Mouse (Mus musculus): ENCODE data around the gene A430078G23Rik. TPM values are rescaled to one million over a fixed set of nuclear protein-coding genes. Genes with fewer than 3 reads are reported as not detected.
"Not testable (repeated sequence)": the region's sequence is repeated elsewhere in the genome, so short reads cannot be mapped to it uniquely, and the experiment has no call there.

A430078G23Rik gene
- total RNA-seq (2017), result 62.9 to 119 TPM (median 81.1 TPM) in 3 replicates

GRCm38 (mm10) chr8:3353189-3353810 lies at the start of gene A430078G23Rik:
A430078G23Rik (plus strand) TSS chr8:3353415.
- peak; percentile 60 for ATAC-seq (replicated peaks; ENCODE audit: insufficient number of reproducible peaks, low FRiP score, low TSS enrichment, poor library complexity, severe bottlenecking)

DNA sequence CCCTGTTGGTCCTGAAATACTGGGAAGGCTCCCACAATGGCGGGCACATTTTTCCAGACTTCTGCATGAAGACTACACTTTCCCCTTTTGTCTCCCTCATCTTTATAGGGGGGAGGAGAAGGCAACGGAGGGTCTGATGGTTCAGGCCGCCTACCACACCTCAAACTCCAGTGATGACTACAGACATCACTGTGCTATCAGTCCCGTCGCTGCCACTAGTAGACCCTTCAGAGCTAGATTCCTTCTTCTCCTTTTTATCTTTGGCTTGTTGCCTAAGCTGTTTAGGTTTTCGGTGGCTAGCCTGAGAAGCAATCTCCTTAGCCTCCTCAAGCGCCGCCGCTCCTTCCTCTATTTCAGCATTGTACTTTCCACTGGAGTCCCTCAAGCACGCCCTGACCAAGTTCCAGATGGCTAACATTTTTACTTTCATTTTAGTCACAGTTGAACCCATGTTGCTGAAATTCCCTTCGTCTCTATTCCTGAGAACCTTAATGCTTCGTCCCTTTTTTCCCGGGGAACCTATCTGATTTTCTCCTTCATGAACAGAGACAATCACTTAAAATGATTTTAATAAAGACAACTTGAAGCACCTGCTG lies 44.9 kb upstream of the A430078G23Rik start:
- not testable (repeated sequence) for ATAC-seq (replicated peaks; ENCODE audit: insufficient number of reproducible peaks, low FRiP score, low TSS enrichment, poor library complexity, severe bottlenecking)

DNA sequence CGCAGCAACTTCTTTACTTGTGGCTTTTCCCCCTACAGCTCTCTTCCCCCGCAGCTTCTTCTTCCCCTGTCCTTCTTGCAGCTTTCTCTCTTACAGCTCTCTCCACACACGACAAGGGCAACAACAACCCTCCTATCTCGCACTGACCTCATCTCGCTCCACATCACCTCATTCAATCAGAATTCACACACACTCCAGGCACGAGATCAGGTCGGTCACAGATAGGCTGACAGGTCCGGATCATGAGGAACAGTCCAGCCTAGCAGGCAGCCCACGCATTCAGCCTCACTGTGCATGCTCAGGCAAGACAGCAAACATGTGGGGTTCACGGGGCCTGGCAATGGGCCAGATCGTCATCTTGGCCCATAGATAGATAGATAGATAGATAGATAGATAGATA lies 43.6 kb upstream of the A430078G23Rik start:
- ATAC-seq (replicated peaks; ENCODE audit: insufficient number of reproducible peaks, low FRiP score, low TSS enrichment, poor library complexity, severe bottlenecking), result no peak

DNA sequence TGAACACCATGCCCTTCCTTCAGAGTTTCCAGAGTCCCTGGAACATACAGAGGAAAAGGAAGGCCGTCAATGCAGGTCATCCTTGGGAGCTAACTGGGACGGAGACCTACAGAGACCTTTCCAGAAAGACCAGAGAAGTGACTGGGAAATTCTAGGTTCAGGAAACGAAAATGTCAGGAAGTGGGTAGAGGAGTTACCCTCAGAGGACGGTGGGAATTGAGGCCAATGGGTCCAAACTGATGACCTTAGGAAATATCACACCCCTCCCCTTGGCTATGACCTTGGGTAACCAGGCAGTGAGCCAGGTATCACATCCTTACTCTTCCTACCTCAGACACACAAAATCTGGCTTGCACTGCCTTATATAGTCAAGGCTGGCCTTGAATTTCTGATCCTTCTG lies 41.7 kb upstream of the A430078G23Rik start:
- no peak for ATAC-seq (replicated peaks; ENCODE audit: insufficient number of reproducible peaks, low FRiP score, low TSS enrichment, poor library complexity, severe bottlenecking)

DNA sequence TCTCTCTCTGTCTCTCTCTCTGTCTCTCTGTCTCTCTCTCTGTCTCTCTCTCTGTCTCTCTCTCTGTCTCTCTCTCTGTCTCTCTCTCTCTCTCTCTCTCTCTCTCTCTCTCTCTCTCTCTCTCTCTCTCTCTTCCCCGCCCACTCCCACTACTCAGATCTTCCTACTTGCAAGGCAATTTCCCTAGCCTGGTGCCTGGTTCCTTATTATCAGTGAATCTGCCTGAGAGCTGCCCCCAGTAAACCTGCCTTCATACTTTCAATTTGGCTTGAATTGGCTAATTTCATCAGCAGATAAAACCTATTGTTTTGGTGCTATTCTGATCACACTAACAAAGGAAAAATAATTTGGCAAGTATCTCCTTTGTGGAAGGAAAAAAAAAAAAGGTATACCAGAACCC lies 39.8 kb upstream of the A430078G23Rik start:
- not testable (repeated sequence) for ATAC-seq (replicated peaks; ENCODE audit: insufficient number of reproducible peaks, low FRiP score, low TSS enrichment, poor library complexity, severe bottlenecking)

DNA sequence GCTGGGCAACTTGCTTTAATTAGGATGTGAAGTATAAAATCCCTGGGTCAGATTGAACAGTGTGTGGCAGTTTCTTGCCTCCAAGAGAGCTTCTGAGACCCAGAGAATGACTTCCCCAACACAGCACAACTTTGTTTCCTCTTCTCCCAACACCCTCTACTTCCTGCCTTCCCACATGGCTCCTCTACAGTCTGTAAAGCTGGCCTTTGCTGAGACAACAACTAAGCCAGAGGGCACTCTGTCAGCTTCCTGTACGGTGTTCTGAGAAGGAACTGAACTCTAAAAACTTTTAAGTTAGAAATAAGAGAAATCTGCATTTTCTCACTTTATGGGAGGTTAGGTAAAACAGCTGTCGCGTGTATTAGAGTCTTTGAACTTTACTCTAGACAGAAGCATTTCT lies 39.4 kb upstream of the A430078G23Rik start:
- 0 out of 2 replicates have a peak, but pooled peaks have one; percentile 50 for ATAC-seq (replicated peaks; ENCODE audit: insufficient number of reproducible peaks, low FRiP score, low TSS enrichment, poor library complexity, severe bottlenecking)

DNA sequence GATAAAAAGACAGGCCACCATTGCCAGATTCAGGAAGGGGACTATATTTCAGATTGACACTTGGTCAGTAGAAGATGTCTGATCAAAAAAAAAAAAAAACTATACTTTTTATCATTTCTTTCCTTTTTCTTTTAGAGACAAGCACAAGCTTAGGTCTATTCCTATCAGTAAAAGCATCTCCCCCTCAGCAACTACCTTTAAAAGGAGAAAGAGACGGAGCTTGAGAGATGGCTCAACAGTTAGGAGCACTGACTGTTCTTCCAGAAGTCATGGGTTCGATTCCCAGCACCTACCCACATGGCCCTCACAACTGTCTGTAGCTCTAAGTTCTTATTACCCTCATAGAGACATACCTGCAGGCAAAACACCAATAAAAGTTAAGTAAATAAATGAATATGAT lies 38.9 kb upstream of the A430078G23Rik start:
- ATAC-seq (replicated peaks; ENCODE audit: insufficient number of reproducible peaks, low FRiP score, low TSS enrichment, poor library complexity, severe bottlenecking), result no peak

GRCm38 (mm10) chr8:3316585-3316984 lies 36.6 kb upstream of the A430078G23Rik start:
- ATAC-seq (replicated peaks; ENCODE audit: insufficient number of reproducible peaks, low FRiP score, low TSS enrichment, poor library complexity, severe bottlenecking), result no peak

- not testable (repeated sequence) for ATAC-seq (replicated peaks; ENCODE audit: insufficient number of reproducible peaks, low FRiP score, low TSS enrichment, poor library complexity, severe bottlenecking)
These were observed 33.9 kb upstream of the A430078G23Rik start for GRCm38 (mm10) chr8:3319267-3319666.

DNA sequence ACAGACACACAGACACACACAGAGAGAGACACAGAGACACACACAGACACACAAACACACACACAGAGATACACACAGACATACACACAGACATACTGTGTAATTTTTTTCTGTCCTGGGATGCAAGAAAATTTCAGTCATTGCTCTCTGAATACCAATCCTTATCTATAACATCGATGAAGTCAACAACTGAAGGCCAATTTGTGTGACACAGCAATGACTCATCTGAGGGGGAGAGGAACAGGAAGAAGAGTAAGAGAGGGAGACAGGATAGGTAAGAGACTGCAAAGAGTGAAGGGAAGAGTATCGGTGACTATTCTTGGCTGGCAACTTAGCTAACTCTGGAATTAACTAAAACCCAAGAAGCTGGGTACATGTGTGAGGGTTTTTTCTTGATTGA lies 29.0 kb upstream of the A430078G23Rik start:
- ATAC-seq (replicated peaks; ENCODE audit: insufficient number of reproducible peaks, low FRiP score, low TSS enrichment, poor library complexity, severe bottlenecking), result no peak

DNA sequence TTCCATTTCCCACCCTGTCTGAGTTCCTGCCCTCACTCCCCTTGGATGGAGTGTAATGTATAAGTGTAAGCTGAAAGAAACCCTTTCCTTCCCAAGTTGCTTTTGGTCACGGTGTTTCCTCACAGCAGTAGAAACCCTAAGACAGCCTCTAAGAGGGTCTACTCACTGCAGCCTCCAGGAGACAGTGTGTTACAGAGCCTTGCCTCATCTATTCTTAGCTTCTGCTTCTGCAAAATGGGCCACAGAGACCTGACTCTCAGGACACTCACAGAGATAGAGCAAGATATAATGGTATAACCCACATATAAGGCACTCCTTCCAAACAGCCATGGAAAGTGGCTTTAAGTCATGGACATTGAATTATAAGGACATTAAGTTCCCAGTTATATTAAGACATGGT lies 26.2 kb upstream of the A430078G23Rik start:
- ATAC-seq (replicated peaks; ENCODE audit: insufficient number of reproducible peaks, low FRiP score, low TSS enrichment, poor library complexity, severe bottlenecking), result no peak

- ATAC-seq (replicated peaks; ENCODE audit: insufficient number of reproducible peaks, low FRiP score, low TSS enrichment, poor library complexity, severe bottlenecking), result peak; percentile 20; the same call in 1 of the 2 replicates
These were observed 25.5 kb upstream of the A430078G23Rik start for GRCm38 (mm10) chr8:3327538-3328245.

GRCm38 (mm10) chr8:3330662-3331061 lies 22.6 kb upstream of the A430078G23Rik start:
- ATAC-seq (replicated peaks; ENCODE audit: insufficient number of reproducible peaks, low FRiP score, low TSS enrichment, poor library complexity, severe bottlenecking), result 0 out of 2 replicates have a peak, but pooled peaks have one; percentile 61

DNA sequence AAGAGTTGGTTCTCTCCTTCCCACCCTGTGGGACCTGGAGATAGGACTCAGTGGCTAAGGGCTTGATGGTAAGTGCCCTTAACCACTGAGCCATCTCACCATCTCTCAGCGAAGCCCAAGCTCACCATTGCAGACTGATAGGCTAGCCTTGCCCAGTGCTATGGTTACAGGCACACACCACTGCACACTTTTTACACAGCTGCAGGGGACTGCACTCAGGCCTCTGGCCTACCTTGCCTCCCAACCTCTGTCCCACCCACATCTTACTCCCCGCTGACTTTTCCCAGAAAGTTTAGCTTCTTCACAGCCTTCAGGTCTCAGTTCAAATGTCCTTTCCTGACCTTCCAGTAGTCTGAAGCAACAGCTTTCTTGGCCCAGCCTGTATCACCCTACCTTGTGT lies 21.5 kb upstream of the A430078G23Rik start:
- no peak for ATAC-seq (replicated peaks; ENCODE audit: insufficient number of reproducible peaks, low FRiP score, low TSS enrichment, poor library complexity, severe bottlenecking)

- ATAC-seq (replicated peaks; ENCODE audit: insufficient number of reproducible peaks, low FRiP score, low TSS enrichment, poor library complexity, severe bottlenecking), result no peak
These were observed 17.3 kb upstream of the A430078G23Rik start for GRCm38 (mm10) chr8:3335881-3336280.

DNA sequence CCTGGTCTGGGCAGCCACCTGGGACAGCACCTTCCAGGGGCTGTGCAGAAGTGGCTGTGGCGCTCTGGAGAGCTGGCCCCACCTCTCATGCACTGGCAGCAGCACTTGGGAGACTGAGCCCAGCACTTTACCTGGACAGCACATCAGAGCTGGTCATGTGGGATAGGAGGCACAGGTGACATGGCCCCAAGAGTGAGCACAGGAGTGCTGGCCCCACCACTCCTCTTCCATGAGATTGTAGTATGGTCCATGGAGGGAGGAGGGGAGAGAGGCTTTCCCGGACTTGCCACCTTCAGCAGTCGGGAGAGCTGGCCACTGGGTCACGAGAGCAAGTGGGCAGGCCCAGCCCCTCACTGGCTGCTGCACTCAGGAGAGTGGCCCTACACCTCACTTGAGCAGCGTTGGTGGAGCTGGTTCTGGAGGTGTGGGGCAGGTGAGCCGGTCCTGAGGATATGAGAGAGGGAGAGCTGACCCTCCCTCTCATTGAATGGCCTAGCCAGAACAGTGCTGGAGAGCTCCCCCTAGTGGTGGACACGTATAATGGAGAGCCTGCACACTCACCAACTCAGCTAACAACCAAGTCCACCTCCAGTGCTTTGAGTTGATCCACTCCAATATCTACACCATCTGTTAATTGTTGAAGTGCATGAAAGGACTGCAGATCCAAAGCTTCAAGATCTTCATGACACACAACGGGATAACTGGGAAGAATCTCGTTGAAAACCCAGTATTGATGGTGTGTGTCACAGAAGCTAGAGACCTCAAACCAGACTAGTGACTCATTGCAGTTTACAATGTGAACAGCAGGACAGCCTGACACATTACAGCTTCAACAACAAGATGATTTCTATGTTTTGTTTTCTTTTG lies 16.3 kb upstream of the A430078G23Rik start:
- ATAC-seq (replicated peaks; ENCODE audit: insufficient number of reproducible peaks, low FRiP score, low TSS enrichment, poor library complexity, severe bottlenecking), result peak; percentile 68

DNA sequence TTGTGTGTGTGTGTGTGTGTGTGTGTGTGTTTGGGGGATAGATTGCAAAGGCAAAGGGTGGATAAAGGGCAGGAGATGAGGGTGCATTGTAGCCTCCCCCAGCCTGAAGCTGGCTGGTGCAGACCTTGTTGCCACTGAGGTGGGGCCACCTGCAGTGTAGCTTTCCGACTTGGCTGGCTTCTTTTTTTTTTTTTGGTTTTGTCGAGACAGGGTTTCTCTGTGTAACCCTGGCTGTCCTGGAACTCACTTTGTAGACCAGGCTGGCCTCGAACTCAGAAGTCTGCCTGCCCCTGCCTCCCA lies 15.7 kb upstream of the A430078G23Rik start:
- ATAC-seq (replicated peaks; ENCODE audit: insufficient number of reproducible peaks, low FRiP score, low TSS enrichment, poor library complexity, severe bottlenecking), result not testable (repeated sequence)

DNA sequence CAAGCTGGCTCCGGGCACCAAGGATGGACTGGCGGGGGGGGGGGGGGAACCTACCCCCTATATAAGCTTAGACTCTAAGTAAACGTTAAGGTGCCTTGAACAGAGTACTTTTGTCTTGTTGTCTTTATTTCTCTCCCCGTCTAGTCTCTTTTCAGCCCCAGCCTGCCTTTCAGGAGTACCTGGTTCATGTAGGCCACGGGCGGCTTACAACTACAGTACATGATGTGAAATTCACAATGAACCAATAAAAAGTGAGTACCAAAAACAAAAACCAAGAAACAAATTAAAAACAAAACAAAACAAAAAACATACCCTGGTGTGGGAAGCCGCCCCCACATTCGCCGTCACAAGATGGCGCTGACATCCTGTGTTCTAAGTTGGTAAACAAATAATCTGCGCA lies 15.2 kb upstream of the A430078G23Rik start:
- no peak for ATAC-seq (replicated peaks; ENCODE audit: insufficient number of reproducible peaks, low FRiP score, low TSS enrichment, poor library complexity, severe bottlenecking)

GRCm38 (mm10) chr8:3340711-3341110 lies 12.5 kb upstream of the A430078G23Rik start:
- not testable (repeated sequence) for ATAC-seq (replicated peaks; ENCODE audit: insufficient number of reproducible peaks, low FRiP score, low TSS enrichment, poor library complexity, severe bottlenecking)
